Mouse (Mus musculus): ENCODE results near the gene Nlrc3.

GRCm38 (mm10) chr16:3923515-3923914 is 52.9 kb downstream of the Nlrc3 start:
- TF ChIP-seq CTCF (IDR thresholded peaks at IDR 0.05; ENCODE audit: low read depth, low read length) (no peak), POLR2A (IDR thresholded peaks at IDR 0.05; ENCODE audit: borderline replicate concordance, low read depth, low read length) (no peak)

Measured in bone marrow macrophage, adult 2 months (primary cell).